Comparison of ENCODE assay signal across 7 mouse cellular contexts in genomic region chr16:85807072-85807471, GRCm38 (mm10). TPM values are rescaled to one million over a fixed set of nuclear protein-coding genes. Genes with fewer than 3 reads are reported as not detected.
DNase-seq lines count a peak whose midpoint lies in the region; ATAC-seq lines count a peak whose summit lies in the region.

No protein-coding gene starts in this region.

- H3K4me1 ChIP-seq in hindbrain, embryonic 15.5 days (replicated peaks) = peaks cover 21% of the 10 kb centered on the region

- DNase-seq in left cerebral cortex, adult 18-20 months (ENCODE audit: low spot score in 2 of 2) = peak; percentile 44 to 68
- no peak for DNase-seq in left cerebral cortex, adult 8-10 months (ENCODE audit: low spot score in 2 of 2)
- DNase-seq in NIH3T3 (ENCODE audit: low read depth) = peak; percentile 89
- DNase-seq in cerebellum, postnatal 25 days = peak; percentile 36 to 79
- DNase-seq in lung, postnatal 14 days = peak; percentile 80
- DNase-seq in spleen, postnatal 14 days (ENCODE audit: low spot score in 2 of 2) = no peak

- no peaks in the 10 kb centered on the region for H3K36me3 ChIP-seq in hindbrain, embryonic 15.5 days

- WGBS in hindbrain, embryonic 15.5 days = 20% methylated on average over 3 of the region's 3 CpGs

- no peaks in the 10 kb centered on the region for H3K9me3 ChIP-seq in hindbrain, embryonic 15.5 days

- H3K4me3 ChIP-seq in hindbrain, embryonic 15.5 days = no peak overlapping the region

- ATAC-seq in hindbrain, embryonic 15.5 days (ENCODE audit: low FRiP score, low read depth) = no peak

- H3K4me2 ChIP-seq in hindbrain, embryonic 15.5 days = 0 out of 2 replicates have a peak overlapping the region, but pooled peaks have one; percentile 21

- no peak overlapping the region for H3K27ac ChIP-seq in hindbrain, embryonic 15.5 days (replicated peaks)

- peaks cover 11% of the 10 kb centered on the region; the same call in 1 of the 2 replicates for H3K27me3 ChIP-seq in hindbrain, embryonic 15.5 days

- H3K9ac ChIP-seq in hindbrain, embryonic 15.5 days = no peak overlapping the region

RNA-seq across cellular contexts. Expression of gene Adamts1, which starts 4.2 kb away (rescaled TPM):
- 10 to 100 TPM in 1 of 2 experiments, 1 to 10 TPM in 1; 9.2 to 10.0 TPM for total RNA-seq in left cerebral cortex, adult 18-20 months (2021)
- total RNA-seq in left cerebral cortex, adult 8-10 months (2022) = 10 to 100 TPM in 2 of 4 experiments, 1 to 10 TPM in 2; 8.1 to 15.9 (median 11.2) TPM
- 11.4 and 13.9 TPM in 2 replicates for polyA plus RNA-seq in hindbrain, embryonic 15.5 days (2015; fragmentation: Nextera tagmentation; extraction: Ambion mirVana)

Comparison
In these comparisons a context has a peak if more than half of its experiments do, and no peak if none do; other contexts are left out.
1. DNase-seq: peak in left cerebral cortex, adult 18-20 months (2 of 2), NIH3T3 (single experiment), cerebellum, postnatal 25 days (2 of 2) and lung, postnatal 14 days (single experiment); none in left cerebral cortex, adult 8-10 months (0 of 2) and spleen, postnatal 14 days (0 of 2).